Mouse (Mus musculus): ENCODE results near the gene Map1b. TPM values are rescaled to one million over a fixed set of nuclear protein-coding genes. Genes with fewer than 3 reads are reported as not detected.

Gene Map1b
- polyA plus RNA-seq, 1 experiment from 2014 or later = 0.09 TPM

DNA sequence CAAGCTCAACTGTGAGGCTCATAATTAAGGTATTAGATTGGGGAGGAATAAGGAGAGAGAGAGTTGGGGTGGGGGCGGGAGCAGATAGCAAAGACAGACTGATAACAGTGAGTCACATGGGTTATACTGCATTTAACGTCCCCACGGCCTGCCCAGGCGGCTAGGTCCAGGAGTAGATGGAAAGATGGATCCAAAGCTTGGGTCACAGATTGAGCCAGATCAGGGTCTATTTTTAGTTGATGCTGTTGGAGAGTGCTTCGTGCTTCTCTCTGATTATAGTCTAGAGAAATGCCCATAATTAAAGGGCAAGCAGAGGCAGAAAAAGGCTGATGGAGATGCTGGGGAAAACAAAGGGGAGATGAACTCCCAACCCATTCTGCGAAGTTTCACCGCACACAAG is 61.4 kb downstream of the Map1b start:
- Histone ChIP-seq H3K4me3 (ENCODE audit: inconsistent target) (no peak overlapping the region), H3K36me3 (ENCODE audit: inconsistent target) (no peaks in the 10 kb centered on the region), H3K79me2 (ENCODE audit: inconsistent target) (no peaks in the 10 kb centered on the region), H3K27ac (no peak overlapping the region)
- WGBS (ENCODE audit: missing documents) = 87% methylated on average over 7 of the region's 7 CpGs

GRCm38 (mm10) chr13:99452444-99452843 is 63.9 kb downstream of the Map1b start:
- no peaks in the 10 kb centered on the region for H3K79me2 ChIP-seq (ENCODE audit: inconsistent target)
- 95% methylated on average over 3 of the region's 3 CpGs for WGBS (ENCODE audit: missing documents)
- no peak overlapping the region for H3K27ac ChIP-seq
- H3K36me3 ChIP-seq (ENCODE audit: inconsistent target) = no peaks in the 10 kb centered on the region
- H3K4me3 ChIP-seq (ENCODE audit: inconsistent target) = no peak overlapping the region

DNA sequence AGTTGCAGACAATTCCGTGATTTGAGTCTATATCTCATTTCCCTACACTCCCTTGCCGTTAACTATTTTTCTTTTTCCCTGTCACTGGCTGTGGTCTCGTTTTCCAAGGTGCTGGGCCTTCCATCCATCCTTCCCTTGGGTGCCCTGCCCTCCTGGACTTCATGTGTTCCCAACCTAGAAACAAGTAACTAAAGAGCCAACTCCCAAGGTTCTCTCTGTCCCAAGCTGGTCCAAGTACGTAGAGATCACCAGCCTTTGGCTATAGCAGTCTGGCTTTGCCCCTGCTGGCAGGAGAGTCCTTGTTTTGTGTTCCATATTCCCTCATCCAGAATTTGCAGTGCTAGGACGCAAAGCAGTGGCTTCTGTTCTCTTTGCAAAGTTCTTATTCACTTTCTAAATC is 65.1 kb downstream of the Map1b start:
- H3K4me3 ChIP-seq (ENCODE audit: inconsistent target) = no peak overlapping the region
- H3K27ac ChIP-seq = no peak overlapping the region
- 95% methylated on average over 5 of the region's 5 CpGs for WGBS (ENCODE audit: missing documents)
- H3K36me3 ChIP-seq (ENCODE audit: inconsistent target) = no peaks in the 10 kb centered on the region
- H3K79me2 ChIP-seq (ENCODE audit: inconsistent target) = no peaks in the 10 kb centered on the region

- Histone ChIP-seq H3K79me2 (ENCODE audit: inconsistent target) (no peaks in the 10 kb centered on the region), H3K36me3 (ENCODE audit: inconsistent target) (no peaks in the 10 kb centered on the region), H3K27ac (no peak overlapping the region), H3K4me3 (ENCODE audit: inconsistent target) (no peak overlapping the region)
- WGBS (ENCODE audit: missing documents) = 93% methylated on average over 7 of the region's 7 CpGs
These were observed 65.6 kb downstream of the Map1b start for GRCm38 (mm10) chr13:99450766-99451165.

GRCm38 (mm10) chr13:99449547-99449946 is 66.8 kb downstream of the Map1b start:
- H3K36me3 ChIP-seq (ENCODE audit: inconsistent target) = no peaks in the 10 kb centered on the region
- 96% methylated on average over 4 of the region's 4 CpGs for WGBS (ENCODE audit: missing documents)
- no peaks in the 10 kb centered on the region for H3K79me2 ChIP-seq (ENCODE audit: inconsistent target)
- H3K4me3 ChIP-seq (ENCODE audit: inconsistent target) = no peak overlapping the region
- no peak overlapping the region for H3K27ac ChIP-seq

- H3K27ac ChIP-seq = no peak overlapping the region
- no peak overlapping the region for H3K4me3 ChIP-seq (ENCODE audit: inconsistent target)
- no peaks in the 10 kb centered on the region for H3K36me3 ChIP-seq (ENCODE audit: inconsistent target)
- no peaks in the 10 kb centered on the region for H3K79me2 ChIP-seq (ENCODE audit: inconsistent target)
- 81% methylated on average over 4 of the region's 4 CpGs for WGBS (ENCODE audit: missing documents)
These were observed 68.1 kb downstream of the Map1b start for GRCm38 (mm10) chr13:99448278-99448677.

GRCm38 (mm10) chr13:99447403-99448199 is 68.7 kb downstream of the Map1b start:
- 90% methylated on average over 11 of the region's 11 CpGs for WGBS (ENCODE audit: missing documents)
- Histone ChIP-seq H3K27ac (no peak overlapping the region), H3K79me2 (ENCODE audit: inconsistent target) (no peaks in the 10 kb centered on the region), H3K36me3 (ENCODE audit: inconsistent target) (no peaks in the 10 kb centered on the region), H3K4me3 (ENCODE audit: inconsistent target) (no peak overlapping the region)

DNA sequence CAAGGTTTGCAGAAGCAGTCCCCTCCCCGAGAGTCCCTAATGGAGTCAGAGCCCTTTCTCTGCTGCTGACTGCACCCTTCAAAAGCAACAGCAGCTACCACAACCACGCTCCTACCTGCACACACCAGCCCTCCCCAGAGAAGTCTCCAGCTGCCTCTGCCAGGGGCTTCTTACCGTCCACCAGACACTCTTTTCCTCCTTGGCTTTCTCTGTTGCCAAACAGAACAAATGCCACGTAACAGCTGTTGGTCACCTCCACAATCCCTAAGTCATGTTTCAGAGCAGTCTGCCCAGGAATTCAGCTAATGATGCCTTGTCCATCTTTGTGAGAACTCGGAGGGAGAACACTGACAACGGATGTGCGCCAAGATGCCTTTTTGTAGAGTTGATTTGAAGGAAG is 69.3 kb downstream of the Map1b start:
- WGBS (ENCODE audit: missing documents) = 92% methylated on average over 7 of the region's 7 CpGs
- H3K4me3 ChIP-seq (ENCODE audit: inconsistent target) = no peak overlapping the region
- H3K36me3 ChIP-seq (ENCODE audit: inconsistent target) = no peaks in the 10 kb centered on the region
- no peaks in the 10 kb centered on the region for H3K79me2 ChIP-seq (ENCODE audit: inconsistent target)
- H3K27ac ChIP-seq = no peak overlapping the region

- Histone ChIP-seq H3K79me2 (ENCODE audit: inconsistent target) (no peaks in the 10 kb centered on the region), H3K4me3 (ENCODE audit: inconsistent target) (no peak overlapping the region), H3K27ac (no peak overlapping the region), H3K36me3 (ENCODE audit: inconsistent target) (no peaks in the 10 kb centered on the region)
- under 1% methylated on average over 6 of the region's 6 CpGs for WGBS (ENCODE audit: missing documents)
These were observed 71.5 kb downstream of the Map1b start for GRCm38 (mm10) chr13:99444880-99445279.

- no peak overlapping the region for H3K4me3 ChIP-seq (ENCODE audit: inconsistent target)
- no peak overlapping the region for H3K27ac ChIP-seq
- WGBS (ENCODE audit: missing documents) = 39% methylated on average over 10 of the region's 10 CpGs
- H3K79me2 ChIP-seq (ENCODE audit: inconsistent target) = no peaks in the 10 kb centered on the region
- H3K36me3 ChIP-seq (ENCODE audit: inconsistent target) = no peaks in the 10 kb centered on the region
These were observed 71.9 kb downstream of the Map1b start for GRCm38 (mm10) chr13:99444431-99444871.

- no peaks in the 10 kb centered on the region for H3K36me3 ChIP-seq (ENCODE audit: inconsistent target)
- no peak overlapping the region for H3K4me3 ChIP-seq (ENCODE audit: inconsistent target)
- H3K79me2 ChIP-seq (ENCODE audit: inconsistent target) = no peaks in the 10 kb centered on the region
- no peak overlapping the region for H3K27ac ChIP-seq
- 90% methylated on average over 7 of the region's 7 CpGs for WGBS (ENCODE audit: missing documents)
These were observed 72.7 kb downstream of the Map1b start for GRCm38 (mm10) chr13:99443484-99444175.

GRCm38 (mm10) chr13:99442434-99443249 is 73.7 kb downstream of the Map1b start:
- Histone ChIP-seq H3K27ac (no peak overlapping the region), H3K79me2 (ENCODE audit: inconsistent target) (no peaks in the 10 kb centered on the region), H3K36me3 (ENCODE audit: inconsistent target) (no peaks in the 10 kb centered on the region), H3K4me3 (ENCODE audit: inconsistent target) (no peak overlapping the region)
- WGBS (ENCODE audit: missing documents) = 83% methylated on average over 12 of the region's 12 CpGs

DNA sequence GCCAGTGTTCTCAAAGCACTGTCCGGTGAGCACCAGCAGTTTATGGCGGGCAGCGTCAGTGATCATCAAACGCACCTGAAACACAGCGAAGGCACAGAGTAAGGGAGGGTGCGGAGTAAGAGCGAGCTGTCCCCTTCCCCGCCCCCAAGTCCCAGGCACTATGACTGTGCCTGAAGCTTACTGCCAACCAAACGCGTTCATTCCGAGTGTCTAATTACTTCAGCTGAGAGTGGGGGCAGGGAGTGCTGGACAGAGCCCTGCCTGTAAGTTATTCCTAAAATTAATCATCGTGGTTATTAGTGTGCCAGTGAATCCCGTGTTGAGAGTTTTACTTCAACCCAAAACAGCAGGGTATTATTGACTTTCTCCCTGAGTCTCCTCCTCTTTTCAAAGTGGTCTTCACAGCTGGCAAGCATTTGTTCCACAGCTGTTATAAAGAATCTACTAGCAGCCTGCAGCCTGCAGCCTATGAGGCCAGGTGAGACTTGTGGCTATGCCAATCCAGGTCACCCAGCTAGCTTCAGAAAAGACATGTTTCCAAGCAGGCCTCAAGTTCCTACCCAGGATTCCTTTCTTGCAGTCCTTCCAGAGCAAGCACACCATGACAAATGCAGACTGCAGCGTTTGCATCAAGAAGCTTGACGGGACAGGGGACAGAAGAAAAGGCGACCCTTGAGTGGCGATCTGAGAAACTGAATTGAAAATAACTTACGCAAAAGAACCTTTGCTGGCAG is 74.5 kb downstream of the Map1b start:
- Histone ChIP-seq H3K4me3 (ENCODE audit: inconsistent target) (no peak overlapping the region), H3K27ac (no peak overlapping the region), H3K79me2 (ENCODE audit: inconsistent target) (no peaks in the 10 kb centered on the region), H3K36me3 (ENCODE audit: inconsistent target) (no peaks in the 10 kb centered on the region)
- WGBS (ENCODE audit: missing documents) = 91% methylated on average over 18 of the region's 18 CpGs

- H3K36me3 ChIP-seq (ENCODE audit: inconsistent target) = no peaks in the 10 kb centered on the region
- WGBS (ENCODE audit: missing documents) = 87% methylated on average over 2 of the region's 2 CpGs
- H3K4me3 ChIP-seq (ENCODE audit: inconsistent target) = no peak overlapping the region
- no peaks in the 10 kb centered on the region for H3K79me2 ChIP-seq (ENCODE audit: inconsistent target)
- H3K27ac ChIP-seq = no peak overlapping the region
These were observed 76.1 kb downstream of the Map1b start for GRCm38 (mm10) chr13:99440228-99440627.
